Mouse (Mus musculus) heart, embryonic 15.5 days (tissue): ENCODE measurements around the gene Mpeg1. TPM values are rescaled to one million over a fixed set of nuclear protein-coding genes. Genes with fewer than 3 reads are reported as not detected.
A peak's percentile ranks its signal among the peaks of the same experiment; 100 is the strongest.

ENCODE experiments used
- ATAC-seq: fragments of 200-750 bp; cut with Nextera tagmentation; replicated peaks from 2 replicates; pipeline ENCODE4 v1.8.0; 2017; ENCODE audit warnings: low read depth, moderate TSS enrichment; ENCODE audit not compliant: insufficient number of reproducible peaks, insufficient read depth, low FRiP score
- H3K27ac ChIP-seq: fragments of 300-500 bp; sonication (generic); 2 replicates; pipeline ENCODE4 v1.5.1; 2015; ENCODE audit warnings: mild to moderate bottlenecking, inconsistent platforms
- H3K27me3 ChIP-seq: fragments of 300-500 bp; sonication (generic); 2 replicates; pipeline ENCODE4 v1.6.1; 2015; ENCODE audit warnings: inconsistent platforms
- H3K36me3 ChIP-seq: fragments of 300-500 bp; sonication (generic); 2 replicates; pipeline ENCODE4 v1.6.1; 2015; ENCODE audit warnings: mild to moderate bottlenecking, inconsistent platforms
- H3K4me1 ChIP-seq: fragments of 300-500 bp; sonication (generic); replicated peaks from 2 replicates; pipeline ENCODE4 v1.6.1; 2015; ENCODE audit warnings: inconsistent platforms
- H3K4me2 ChIP-seq: fragments of 300-500 bp; sonication (generic); 2 replicates; pipeline ENCODE4 v1.6.1; 2015; ENCODE audit warnings: inconsistent platforms, mild to moderate bottlenecking, moderate library complexity
- H3K4me3 ChIP-seq: fragments of 300-500 bp; sonication (generic); 2 replicates; pipeline ENCODE4 v1.5.1; 2015; ENCODE audit warnings: mild to moderate bottlenecking, inconsistent platforms
- H3K9ac ChIP-seq: fragments of 300-500 bp; sonication (generic); 2 replicates; pipeline ENCODE4 v1.6.1; 2015; ENCODE audit warnings: mild to moderate bottlenecking, inconsistent platforms
- H3K9me3 ChIP-seq: fragments of 300-500 bp; sonication (generic); replicated peaks from 2 replicates; pipeline ENCODE4 v1.6.1; 2016; ENCODE audit warnings: inconsistent platforms
- WGBS: fragments of 180-500 bp; shearing (Covaris S2); methylation state at CpG from one replicate; pipeline ENCODE4 v1.1.7; 2015; ENCODE audit warnings: mixed read lengths; 5-methylcytosine and 5-hydroxymethylcytosine counted together
- polyA plus RNA-seq: library from polyadenylated mRNA; unstranded; fragments of >200 nt; fragmentation: Nextera tagmentation; extraction: Ambion mirVana; gene quantifications from 2 replicates; pipeline ENCODE4 v1.2.1, GENCODE M21; 2015

Mpeg1 gene
- polyA plus RNA-seq, 1 experiment from 2014 or later = 0.54 TPM

DNA sequence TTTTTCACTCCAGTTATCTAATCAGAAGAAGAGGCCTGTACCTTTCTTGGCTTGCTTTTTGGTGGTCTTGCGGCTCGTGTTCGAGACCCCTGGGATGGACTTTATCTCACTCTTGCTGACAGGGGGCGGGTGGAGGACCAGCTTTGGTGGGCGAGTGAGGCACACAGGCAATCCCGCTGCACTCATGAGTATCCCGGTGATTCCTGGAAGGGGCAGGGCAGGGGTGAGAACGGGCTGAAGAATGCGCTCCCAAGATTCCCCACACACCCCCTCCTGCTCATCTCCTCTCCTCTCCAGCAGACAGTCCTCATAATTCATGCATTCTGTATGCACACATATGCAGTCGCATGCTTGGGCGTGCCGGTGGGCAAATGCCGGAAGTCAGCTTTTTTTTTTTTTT is 24.6 kb downstream of the Mpeg1 start:
- Histone ChIP-seq H3K9ac (no peak overlapping the region), H3K36me3 (no peaks in the 10 kb centered on the region), H3K27ac (no peak overlapping the region), H3K27me3 (no peaks in the 10 kb centered on the region), H3K4me3 (no peak overlapping the region), H3K4me1 (peaks cover 27% of the 10 kb centered on the region), H3K4me2 (no peak overlapping the region), H3K9me3 (no peaks in the 10 kb centered on the region)
- 47% methylated on average over 13 of the region's 13 CpGs for WGBS
- ATAC-seq = no peak

DNA sequence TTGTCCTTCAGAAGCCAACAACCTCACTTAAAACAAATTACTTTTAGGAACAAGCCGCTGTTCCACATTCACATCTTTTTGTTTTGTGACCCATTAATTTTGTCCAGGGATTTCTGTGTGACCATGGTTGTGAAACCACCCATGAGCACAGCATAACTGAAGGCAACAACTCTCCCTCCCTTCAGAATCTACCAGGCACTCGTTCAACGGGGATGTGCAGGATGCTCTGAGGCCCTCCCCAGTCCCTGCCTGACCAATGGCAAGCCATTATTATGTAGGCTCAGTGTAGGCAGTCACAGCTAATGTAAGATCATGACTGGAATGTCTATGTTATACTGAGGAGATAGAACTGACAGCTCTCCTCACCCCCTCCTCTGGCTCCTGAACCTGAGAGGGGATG is 25.1 kb downstream of the Mpeg1 start:
- no peaks in the 10 kb centered on the region for H3K27me3 ChIP-seq
- ATAC-seq = no peak
- H3K4me3 ChIP-seq = no peak overlapping the region
- no peak overlapping the region for H3K9ac ChIP-seq
- no peaks in the 10 kb centered on the region for H3K36me3 ChIP-seq
- 56% methylated on average over 3 of the region's 3 CpGs for WGBS
- peaks cover 27% of the 10 kb centered on the region for H3K4me1 ChIP-seq
- no peak overlapping the region for H3K27ac ChIP-seq
- no peak overlapping the region for H3K4me2 ChIP-seq
- H3K9me3 ChIP-seq = no peaks in the 10 kb centered on the region

DNA sequence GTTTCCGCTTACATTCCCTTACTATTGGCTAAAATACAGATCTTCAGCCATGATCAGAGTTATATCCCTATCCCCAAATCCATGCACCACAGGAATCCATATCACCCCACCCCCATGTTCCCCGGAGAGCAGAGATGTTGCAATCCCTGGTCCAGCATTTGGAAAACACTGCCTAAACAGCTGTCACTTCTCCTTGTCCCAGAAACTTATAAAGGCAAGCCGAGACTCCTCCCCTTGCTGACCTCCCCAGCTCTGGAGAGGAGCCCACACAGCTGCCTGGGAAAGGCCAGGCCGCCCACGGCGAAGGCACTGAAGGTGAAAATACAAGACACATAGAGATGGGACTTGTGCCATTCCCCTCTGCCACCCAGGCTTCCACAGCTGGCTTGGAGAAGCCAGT is 26.3 kb downstream of the Mpeg1 start:
- H3K4me2 ChIP-seq = no peak overlapping the region
- no peaks in the 10 kb centered on the region for H3K27me3 ChIP-seq
- no peaks in the 10 kb centered on the region for H3K36me3 ChIP-seq
- H3K27ac ChIP-seq = no peak overlapping the region
- no peaks in the 10 kb centered on the region for H3K9me3 ChIP-seq
- ATAC-seq = 0 out of 2 replicates have a peak, but pooled peaks have one; percentile 23
- no peak overlapping the region for H3K9ac ChIP-seq
- no peak overlapping the region for H3K4me3 ChIP-seq
- 64% methylated on average over 6 of the region's 6 CpGs for WGBS
- peaks cover 27% of the 10 kb centered on the region for H3K4me1 ChIP-seq

DNA sequence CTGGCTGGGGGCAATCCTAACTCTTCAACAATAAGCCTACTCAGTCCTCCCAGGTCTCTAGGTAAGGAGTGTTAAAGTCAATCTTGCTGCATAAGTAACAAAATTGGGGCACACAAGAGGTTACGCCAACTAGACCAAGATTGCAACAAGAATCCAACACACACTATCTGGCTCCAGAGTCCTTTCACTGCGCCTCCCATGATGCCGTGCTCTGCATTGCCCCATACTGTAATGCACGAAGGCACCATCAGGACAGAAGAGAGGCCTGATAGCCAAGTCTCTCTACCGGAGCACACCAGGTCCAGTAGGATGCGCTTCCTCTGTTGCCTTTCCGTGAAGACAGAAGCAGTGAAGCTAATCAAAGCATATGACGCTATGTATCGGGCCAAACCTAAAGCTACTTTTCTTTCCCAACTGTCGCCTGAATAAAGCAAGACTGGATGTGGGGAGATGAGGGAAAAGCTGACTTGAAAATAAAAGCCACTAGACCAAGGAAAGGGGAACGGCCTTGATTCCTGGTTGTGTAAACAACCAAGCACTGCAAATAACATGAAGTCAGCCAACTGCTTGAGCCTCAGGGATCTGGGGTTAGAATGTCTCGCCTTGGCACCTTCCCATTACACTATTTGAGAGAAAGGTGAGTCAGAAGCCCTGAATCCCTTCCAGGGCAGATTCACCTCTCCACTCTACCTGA is 27.1 kb downstream of the Mpeg1 start:
- H3K9me3 ChIP-seq = no peaks in the 10 kb centered on the region
- no peak overlapping the region for H3K9ac ChIP-seq
- no peak overlapping the region for H3K4me2 ChIP-seq
- H3K4me3 ChIP-seq = no peak overlapping the region
- no peak overlapping the region for H3K27ac ChIP-seq
- H3K4me1 ChIP-seq = peaks cover 27% of the 10 kb centered on the region
- no peak for ATAC-seq
- H3K36me3 ChIP-seq = no peaks in the 10 kb centered on the region
- 79% methylated on average over 12 of the region's 12 CpGs for WGBS
- no peaks in the 10 kb centered on the region for H3K27me3 ChIP-seq

DNA sequence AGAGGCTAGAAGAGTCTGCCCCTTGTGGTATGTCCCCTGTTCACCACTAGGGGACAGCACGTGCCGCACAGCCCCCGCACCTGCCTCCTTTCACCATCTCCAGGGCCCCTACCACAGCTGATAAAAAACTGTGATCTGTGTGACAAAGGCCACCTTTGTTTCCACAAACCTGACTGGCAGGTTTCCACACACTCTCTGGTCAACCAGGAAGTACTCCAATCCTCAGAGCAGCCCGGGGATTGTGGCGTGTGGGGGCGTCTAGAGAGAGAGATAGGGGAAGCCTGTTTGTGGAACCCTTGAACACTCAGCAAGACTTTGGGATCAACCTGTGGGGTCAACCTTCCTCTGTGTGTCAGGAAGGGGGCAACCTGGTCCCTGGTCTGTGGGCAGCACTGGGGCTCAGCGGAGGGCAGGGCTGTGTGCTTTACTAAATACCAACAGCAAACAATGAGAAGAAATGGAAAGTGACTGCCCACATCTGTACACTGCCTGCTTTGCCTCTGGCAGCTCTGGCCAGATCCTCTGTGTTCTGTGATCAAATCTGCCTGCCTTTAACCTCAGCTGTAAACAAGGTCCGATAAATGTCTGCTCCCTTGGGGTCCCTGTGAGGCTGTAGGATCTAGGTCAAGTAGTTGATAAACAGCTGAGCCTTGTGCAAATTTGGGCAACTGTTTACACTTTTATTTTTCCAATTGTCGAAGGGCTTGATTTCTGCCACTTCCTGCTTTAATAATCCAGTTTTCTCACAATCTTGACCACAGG is 27.8 kb downstream of the Mpeg1 start:
- ATAC-seq = no peak
- no peaks in the 10 kb centered on the region for H3K9me3 ChIP-seq
- no peak overlapping the region for H3K4me3 ChIP-seq
- H3K27me3 ChIP-seq = no peaks in the 10 kb centered on the region
- H3K27ac ChIP-seq = peak overlapping the region; percentile 33; the same call in 1 of the 2 replicates
- H3K4me2 ChIP-seq = no peak overlapping the region
- H3K36me3 ChIP-seq = no peaks in the 10 kb centered on the region
- no peak overlapping the region for H3K9ac ChIP-seq
- H3K4me1 ChIP-seq = peaks cover 27% of the 10 kb centered on the region
- WGBS = 31% methylated on average over 9 of the region's 9 CpGs

DNA sequence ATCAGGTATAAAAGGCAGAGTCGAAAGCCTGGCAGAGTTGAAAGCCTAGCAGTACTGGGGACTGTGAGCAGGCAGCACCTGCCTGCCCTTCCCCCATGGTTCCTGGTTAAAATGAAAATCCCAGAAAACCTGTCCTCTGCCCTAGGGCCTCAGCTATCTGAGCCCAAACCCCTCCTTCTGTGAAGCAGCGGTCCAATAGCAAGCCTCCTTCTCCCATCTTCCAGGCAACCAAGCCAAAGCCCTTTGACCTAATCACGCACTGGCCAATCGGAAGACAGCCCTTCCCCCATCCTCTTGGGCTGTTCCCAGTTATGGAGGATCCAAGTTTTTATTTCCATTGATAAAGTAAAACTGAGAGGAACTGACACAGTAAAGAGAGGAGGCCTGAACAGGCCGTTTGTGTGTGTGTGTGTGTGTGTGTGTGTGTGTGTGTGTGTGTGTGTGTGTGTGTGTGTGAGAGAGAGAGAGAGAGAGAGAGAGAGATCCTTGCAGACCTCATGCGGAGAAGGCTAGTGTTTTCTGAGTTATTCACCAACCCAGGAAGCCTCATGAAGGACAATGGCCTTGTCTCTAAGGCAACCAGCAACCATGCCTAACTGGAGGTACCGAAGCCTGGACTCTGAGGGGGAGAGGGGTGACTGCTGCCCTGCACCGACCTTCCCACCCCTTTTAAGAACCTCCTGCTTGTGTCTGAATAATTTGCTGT is 28.5 kb downstream of the Mpeg1 start:
- no peaks in the 10 kb centered on the region for H3K27me3 ChIP-seq
- H3K9me3 ChIP-seq = no peaks in the 10 kb centered on the region
- ATAC-seq = no peak
- peak overlapping the region; percentile 33; the same call in 1 of the 2 replicates for H3K27ac ChIP-seq
- H3K9ac ChIP-seq = no peak overlapping the region
- 43% methylated on average over 8 of the region's 8 CpGs for WGBS
- H3K36me3 ChIP-seq = no peaks in the 10 kb centered on the region
- peaks cover 22% of the 10 kb centered on the region for H3K4me1 ChIP-seq
- H3K4me3 ChIP-seq = no peak overlapping the region
- no peak overlapping the region for H3K4me2 ChIP-seq

DNA sequence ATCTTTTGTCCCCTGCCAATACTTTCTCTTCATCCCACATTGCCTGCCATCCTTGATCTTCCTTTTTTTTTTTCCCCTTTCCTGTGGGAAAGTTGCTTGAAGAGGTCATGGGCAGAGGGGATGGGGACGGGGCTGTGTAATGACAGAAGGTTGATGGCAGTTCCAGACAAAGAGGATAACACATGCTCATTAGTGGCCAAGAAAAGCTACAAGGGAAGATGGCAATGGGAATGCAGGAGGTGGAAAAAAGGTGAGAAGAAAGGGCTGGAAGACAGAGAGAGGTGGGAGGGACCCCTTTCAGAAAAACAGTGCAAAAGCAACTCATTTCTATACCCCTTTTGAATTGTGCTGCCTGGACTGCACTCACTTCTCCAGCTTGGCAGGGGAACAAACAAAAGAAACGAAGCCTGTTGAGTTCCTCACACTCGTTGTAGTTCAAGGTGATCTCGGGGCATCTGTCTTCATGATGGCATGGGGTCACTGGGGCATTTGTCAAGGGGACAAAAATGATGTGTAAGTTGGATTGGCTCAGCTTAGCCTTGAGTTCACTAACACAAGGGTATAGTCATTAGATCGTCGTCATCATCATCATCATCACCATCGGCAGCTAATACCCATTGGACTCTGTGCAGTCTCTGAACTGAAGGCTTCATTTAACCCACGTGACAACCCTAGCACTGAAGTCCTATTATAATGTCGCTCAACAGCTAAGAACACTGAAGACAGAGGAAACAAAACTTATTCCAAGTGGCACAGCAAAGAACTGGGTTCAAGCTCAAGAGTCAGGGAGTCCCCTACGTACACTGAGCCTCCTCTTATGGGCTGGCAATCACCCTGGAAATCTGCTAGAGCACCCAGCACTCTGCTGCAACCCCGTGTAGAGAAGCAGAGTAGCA is 29.3 kb downstream of the Mpeg1 start:
- Histone ChIP-seq H3K27me3 (no peaks in the 10 kb centered on the region), H3K4me2 (no peak overlapping the region), H3K9me3 (no peaks in the 10 kb centered on the region), H3K4me1 (peaks cover 14% of the 10 kb centered on the region), H3K27ac (no peak overlapping the region), H3K9ac (no peak overlapping the region), H3K36me3 (no peaks in the 10 kb centered on the region), H3K4me3 (no peak overlapping the region)
- ATAC-seq = no peak
- 78% methylated on average over 11 of the region's 11 CpGs for WGBS

DNA sequence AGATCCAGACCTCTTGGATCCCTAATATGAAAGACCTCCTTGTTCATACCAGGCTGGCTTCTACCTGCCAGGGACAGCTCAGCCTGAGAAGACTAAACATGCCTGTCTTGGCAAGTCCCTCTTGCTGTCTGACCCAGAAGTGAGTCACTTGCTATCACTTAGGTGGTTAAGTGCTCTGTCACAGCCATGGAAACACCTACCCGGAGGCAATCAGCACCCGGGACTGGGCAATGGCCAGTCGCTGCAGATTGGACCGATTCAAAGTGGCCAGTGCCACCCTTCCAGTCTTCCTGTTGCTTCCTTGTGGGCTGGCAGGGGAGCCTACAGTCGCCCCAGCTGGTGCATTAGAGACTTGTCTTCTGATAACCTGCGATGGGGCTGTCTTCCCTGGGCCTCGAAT is 31.1 kb downstream of the Mpeg1 start:
- WGBS = 82% methylated on average over 7 of the region's 7 CpGs
- no peak for ATAC-seq
- Histone ChIP-seq H3K36me3 (no peaks in the 10 kb centered on the region), H3K4me1 (peaks cover 10% of the 10 kb centered on the region), H3K27me3 (no peaks in the 10 kb centered on the region), H3K9ac (no peak overlapping the region), H3K4me3 (no peak overlapping the region), H3K4me2 (no peak overlapping the region), H3K9me3 (no peaks in the 10 kb centered on the region), H3K27ac (no peak overlapping the region)

DNA sequence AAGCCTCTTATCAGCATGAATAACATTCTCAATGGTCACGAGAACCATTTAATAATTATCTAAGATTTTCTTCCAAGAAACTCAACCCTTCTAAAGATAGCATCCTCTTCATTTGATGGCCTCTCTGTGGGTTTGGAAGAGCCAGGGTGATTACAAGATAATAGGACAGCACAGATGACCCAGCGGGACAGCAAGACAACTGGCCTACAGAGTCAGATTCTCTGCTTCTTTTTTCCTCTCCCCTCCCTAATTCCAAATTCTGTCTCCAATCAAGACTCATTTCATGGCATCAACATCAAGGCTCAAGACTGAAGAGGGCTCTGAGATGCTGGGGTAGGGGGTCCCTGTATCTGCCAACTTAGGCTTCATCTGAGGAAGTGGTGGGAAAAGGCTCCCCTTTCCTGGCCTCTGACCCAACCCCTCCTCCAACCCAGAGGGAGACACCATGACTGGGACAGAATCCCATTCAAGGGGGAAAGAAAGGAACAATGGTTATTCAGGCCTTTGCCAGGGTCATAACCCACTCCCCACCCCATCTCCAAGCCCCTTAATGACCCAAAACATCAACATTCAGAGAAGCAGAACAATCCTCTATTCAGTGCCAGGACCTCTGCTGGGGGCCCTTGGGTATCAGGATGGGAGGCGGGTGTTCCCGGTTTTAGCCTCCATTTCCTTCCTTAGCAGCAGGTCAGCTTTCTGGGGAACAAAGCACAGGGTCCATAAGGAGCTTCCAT is 33.0 kb downstream of the Mpeg1 start:
- Histone ChIP-seq H3K4me2 (no peak overlapping the region), H3K36me3 (no peaks in the 10 kb centered on the region), H3K4me1 (peaks cover 4% of the 10 kb centered on the region), H3K9me3 (no peaks in the 10 kb centered on the region), H3K9ac (no peak overlapping the region), H3K27me3 (no peaks in the 10 kb centered on the region), H3K27ac (no peak overlapping the region), H3K4me3 (no peak overlapping the region)
- ATAC-seq = no peak; the same call in 1 of the 2 replicates
- WGBS = 60% methylated on average over 4 of the region's 4 CpGs

DNA sequence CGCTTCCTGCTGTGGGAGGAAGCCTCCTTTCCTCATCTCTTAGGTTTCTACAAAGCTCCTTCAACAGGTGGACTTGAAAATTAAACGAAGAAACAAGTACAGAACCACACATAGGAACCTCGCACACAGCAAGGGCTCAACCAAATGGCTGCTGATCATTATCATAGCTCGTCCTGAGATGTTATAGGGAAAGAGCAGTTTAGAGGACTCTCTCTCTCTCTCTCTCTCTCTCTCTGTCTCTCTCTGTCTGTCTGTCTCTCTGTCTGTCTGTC is 33.5 kb downstream of the Mpeg1 start:
- 73% methylated on average over 4 of the region's 4 CpGs for WGBS
- Histone ChIP-seq H3K4me3 (no peak overlapping the region), H3K4me1 (no peaks in the 10 kb centered on the region), H3K36me3 (no peaks in the 10 kb centered on the region), H3K27ac (no peak overlapping the region), H3K9ac (no peak overlapping the region), H3K27me3 (peaks cover 5% of the 10 kb centered on the region; the same call in 1 of the 2 replicates), H3K9me3 (no peaks in the 10 kb centered on the region), H3K4me2 (no peak overlapping the region)
- no peak for ATAC-seq
